In the genomic region with DNA sequence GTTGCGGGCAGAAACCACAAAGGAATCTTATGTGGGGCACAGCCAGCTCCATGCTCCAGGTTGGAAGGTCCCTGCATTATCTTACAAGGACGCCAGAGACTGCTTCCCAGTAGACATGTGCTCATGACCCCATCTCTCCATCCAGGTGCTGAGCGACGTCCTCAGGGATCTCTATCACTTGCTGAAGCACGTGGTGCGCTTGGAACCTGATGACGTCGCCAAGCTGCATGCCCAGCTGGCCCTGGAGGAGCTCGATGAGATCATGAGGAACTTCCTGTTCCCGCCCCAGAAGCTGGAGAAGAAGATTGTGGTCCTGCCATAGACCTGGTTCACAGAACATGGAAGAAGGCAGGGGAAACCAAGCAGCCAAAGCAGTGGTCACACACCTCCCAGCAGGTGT, we compare ENCODE assay signal across 32 mouse cellular contexts. TPM values are rescaled to one million over a fixed set of nuclear protein-coding genes. Genes with fewer than 3 reads are reported as not detected.
"Had no signal": no experiment of that assay in that cellular context is flagged by ENCODE, and none has a peak within 500 bp of the region (broad histone marks: within the 10 kb centered on the region; RNA-seq: fewer than 3 reads in every experiment).

No protein-coding gene starts in this region.

- H3K9me3 ChIP-seq: heart, embryonic 12.5 days; heart, embryonic 13.5 days; heart, embryonic 15.5 days; hindbrain, embryonic 10.5 days; hindbrain, embryonic 12.5 days; hindbrain, embryonic 13.5 days; hindbrain, embryonic 15.5 days; intestine, embryonic 15.5 days; kidney, embryonic 15.5 days had no signal

- H3K27me3 ChIP-seq: heart, embryonic 12.5 days; heart, embryonic 13.5 days; heart, embryonic 15.5 days; hindbrain, embryonic 12.5 days; hindbrain, embryonic 13.5 days; hindbrain, embryonic 15.5 days; intestine, embryonic 15.5 days; kidney, embryonic 15.5 days had no signal

- DNase-seq: heart, postnatal 36 days; kidney, adult 11 months; kidney, adult 18-20 months; kidney, adult 2 months; kidney, adult 8-10 months; kidney, adult 9 months; kidney, postnatal 10 days; kidney, postnatal 14 days; kidney, postnatal 25 days; kidney, postnatal 36 days; kidney, postnatal 4 days; layer of hippocampus, adult 9-11 months; layer of hippocampus, postnatal 36 days had no signal

- H3K27ac ChIP-seq: heart, embryonic 13.5 days; heart, embryonic 15.5 days; hindbrain, embryonic 10.5 days; hindbrain, embryonic 12.5 days; hindbrain, embryonic 13.5 days; hindbrain, embryonic 14.5 days; hindbrain, embryonic 15.5 days; hindbrain, postnatal 0 days; intestine, embryonic 15.5 days; kidney, embryonic 15.5 days; kidney, postnatal 0 days; layer of hippocampus, adult 2 months; left cerebral cortex, adult 2 months had no signal

- H3K4me3 ChIP-seq: heart, embryonic 12.5 days; heart, embryonic 13.5 days; heart, embryonic 15.5 days; hindbrain, embryonic 10.5 days; hindbrain, embryonic 12.5 days; hindbrain, embryonic 13.5 days; hindbrain, embryonic 15.5 days; intestine, embryonic 15.5 days; kidney, embryonic 15.5 days; layer of hippocampus, adult 2 months; left cerebral cortex, adult 2 months had no signal

- H3K9ac ChIP-seq: heart, embryonic 12.5 days; heart, embryonic 13.5 days; heart, embryonic 15.5 days; hindbrain, embryonic 12.5 days; hindbrain, embryonic 13.5 days; hindbrain, embryonic 14.5 days; hindbrain, embryonic 15.5 days; intestine, embryonic 15.5 days; kidney, embryonic 15.5 days had no signal

- H3K4me2 ChIP-seq: heart, embryonic 12.5 days; heart, embryonic 13.5 days; heart, embryonic 15.5 days; hindbrain, embryonic 12.5 days; hindbrain, embryonic 13.5 days; hindbrain, embryonic 14.5 days; hindbrain, embryonic 15.5 days; intestine, embryonic 15.5 days; kidney, embryonic 15.5 days had no signal

- H3K36me3 ChIP-seq: heart, embryonic 12.5 days; heart, embryonic 15.5 days; hindbrain, embryonic 15.5 days; intestine, embryonic 15.5 days had no signal

- ATAC-seq: hindbrain, embryonic 16.5 days; hindbrain, postnatal 0 days; inflammation-experienced regulatory T-cells, adult 6 months; intestine, embryonic 15.5 days; intestine, embryonic 16.5 days; intestine, postnatal 0 days had no signal

- H3K4me1 ChIP-seq: hindbrain, embryonic 15.5 days had no signal

RNA-seq across cellular contexts. Expression of a gene that starts 20.0 kb away (rescaled TPM):
- total RNA-seq: hematopoietic stem cell, adult 5-6 weeks had no signal
